Mouse (Mus musculus) testis, adult 2 months (tissue): ENCODE measurements around the gene Bnc2. TPM values are rescaled to one million over a fixed set of nuclear protein-coding genes. Genes with fewer than 3 reads are reported as not detected.
A peak's percentile ranks its signal among the peaks of the same experiment; 100 is the strongest.

Experiments
- H3K27ac ChIP-seq: fragments of 200-500 bp; 2 replicates; pipeline ENCODE4 v1.5.1; 2012; ENCODE audit warnings: low read depth, low read length; ENCODE audit not compliant: control insufficient read depth, insufficient read depth
- H3K27me3 ChIP-seq: fragments of 200-500 bp; 2 replicates; pipeline ENCODE4 v1.6.1; 2012; ENCODE audit warnings: mild to moderate bottlenecking, low read length, moderate library complexity; ENCODE audit not compliant: control insufficient read depth, insufficient read depth
- H3K36me3 ChIP-seq: fragments of 200-500 bp; 2 replicates; pipeline ENCODE4 v1.6.1; 2012; ENCODE audit warnings: mild to moderate bottlenecking, low read length; ENCODE audit not compliant: control insufficient read depth, insufficient read depth
- H3K4me1 ChIP-seq: fragments of 200-500 bp; 2 replicates; pipeline ENCODE4 v1.6.1; 2012; ENCODE audit warnings: low read length; ENCODE audit not compliant: control insufficient read depth, insufficient read depth
- H3K4me3 ChIP-seq: fragments of 200-500 bp; 2 replicates; pipeline ENCODE4 v1.5.1; 2012; ENCODE audit warnings: low read depth, mild to moderate bottlenecking, low read length, moderate library complexity, mixed read lengths; ENCODE audit not compliant: control insufficient read depth
- CTCF ChIP-seq: fragments of 200-500 bp; IDR thresholded peaks from 2 replicates; pipeline ENCODE4 v1.5.1; 2012; ENCODE audit warnings: low read depth, mild to moderate bottlenecking, inconsistent platforms, low read length, moderate library complexity; ENCODE audit not compliant: control insufficient read depth, insufficient read depth, insufficient replicate concordance
- POLR2A ChIP-seq: fragments of 200-500 bp; IDR thresholded peaks from 2 replicates; pipeline ENCODE4 v1.6.1; 2012; ENCODE audit warnings: low read depth, mild to moderate bottlenecking, inconsistent platforms, low read length, moderate library complexity; ENCODE audit not compliant: control insufficient read depth
- polyA plus RNA-seq: library from polyadenylated mRNA; depleted of rRNA; stranded (reverse); fragments of >200 nt; gene quantifications from 2 replicates; pipeline ENCODE4 v1.2.3, GENCODE M21; 2012

Bnc2 gene
- polyA plus RNA-seq, 1 experiment = 9.7 TPM

- H3K4me3 ChIP-seq = peak overlapping the region; percentile 81
- TF ChIP-seq POLR2A (no peak), CTCF (no peak)
- no peaks in the 10 kb centered on the region for H3K36me3 ChIP-seq
- peaks cover 3% of the 10 kb centered on the region for H3K4me1 ChIP-seq
- H3K27ac ChIP-seq = no peak overlapping the region; the same call in 1 of the 2 replicates
- H3K27me3 ChIP-seq = no peaks in the 10 kb centered on the region
Measured at GRCm38 (mm10) chr4:84673681-84674307, 1.3 kb downstream of the Bnc2 start.

DNA sequence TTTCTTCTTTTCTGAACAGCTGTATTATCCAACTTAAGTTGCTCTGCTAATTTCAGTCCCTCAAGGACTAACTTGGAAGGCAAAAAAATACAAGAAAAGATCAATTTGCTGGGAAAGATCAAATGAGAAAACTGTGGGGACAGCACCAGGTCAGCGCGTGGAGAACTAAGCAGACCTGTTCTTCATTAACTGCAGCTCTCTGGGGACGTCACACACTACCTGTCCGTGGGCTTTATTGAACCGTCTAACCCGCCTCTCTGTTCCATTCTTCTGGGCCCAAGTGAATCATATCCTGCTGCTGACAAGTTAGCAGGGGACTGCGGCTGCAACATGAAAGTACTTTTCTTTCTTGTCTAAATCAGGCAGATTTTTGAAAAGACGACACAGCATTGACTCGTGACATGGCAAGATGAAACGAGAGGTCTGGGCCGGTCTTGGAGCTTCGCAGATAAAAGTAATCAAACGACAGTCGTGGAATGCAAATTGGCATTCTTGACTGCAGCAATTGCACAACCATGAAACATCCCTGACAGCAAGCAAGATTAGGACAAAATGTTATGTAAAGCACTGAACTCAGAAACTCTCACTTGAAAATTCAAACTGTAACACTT, 2.8 kb downstream of the Bnc2 start:
- TF ChIP-seq CTCF (no peak), POLR2A (no peak)
- Histone ChIP-seq H3K36me3 (no peaks in the 10 kb centered on the region), H3K4me1 (peaks cover 3% of the 10 kb centered on the region), H3K4me3 (no peak overlapping the region), H3K27ac (0 out of 2 replicates have a peak overlapping the region, but pooled peaks have one; percentile 0), H3K27me3 (no peaks in the 10 kb centered on the region)

GRCm38 (mm10) chr4:84670996-84671395, 4.1 kb downstream of the Bnc2 start:
- Histone ChIP-seq H3K27me3 (no peaks in the 10 kb centered on the region), H3K4me1 (peaks cover 3% of the 10 kb centered on the region), H3K4me3 (no peak overlapping the region)

GRCm38 (mm10) chr4:84669650-84670049, 5.4 kb downstream of the Bnc2 start:
- peaks cover 3% of the 10 kb centered on the region for H3K4me1 ChIP-seq
- TF ChIP-seq POLR2A (no peak), CTCF (no peak)
- no peaks in the 10 kb centered on the region for H3K27me3 ChIP-seq
- no peak overlapping the region for H3K4me3 ChIP-seq
- H3K36me3 ChIP-seq = no peaks in the 10 kb centered on the region
- H3K27ac ChIP-seq = 0 out of 2 replicates have a peak overlapping the region, but pooled peaks have one; percentile 1

More at GRCm38 (mm10) chr4:84670996-84671395, 4.1 kb downstream of the Bnc2 start:
- Histone ChIP-seq H3K27ac (no peak overlapping the region), H3K36me3 (no peaks in the 10 kb centered on the region)
- TF ChIP-seq CTCF (no peak), POLR2A (no peak)

- Histone ChIP-seq H3K4me3 (no peak overlapping the region), H3K27me3 (no peaks in the 10 kb centered on the region), H3K27ac (peak overlapping the region; percentile 21; the same call in 1 of the 2 replicates), H3K4me1 (peaks cover 2% of the 10 kb centered on the region; the same call in 1 of the 2 replicates), H3K36me3 (no peaks in the 10 kb centered on the region)
- no peak for TF ChIP-seq CTCF
- no peak for TF ChIP-seq POLR2A
Measured at GRCm38 (mm10) chr4:84668949-84669605, 6.0 kb downstream of the Bnc2 start.

DNA sequence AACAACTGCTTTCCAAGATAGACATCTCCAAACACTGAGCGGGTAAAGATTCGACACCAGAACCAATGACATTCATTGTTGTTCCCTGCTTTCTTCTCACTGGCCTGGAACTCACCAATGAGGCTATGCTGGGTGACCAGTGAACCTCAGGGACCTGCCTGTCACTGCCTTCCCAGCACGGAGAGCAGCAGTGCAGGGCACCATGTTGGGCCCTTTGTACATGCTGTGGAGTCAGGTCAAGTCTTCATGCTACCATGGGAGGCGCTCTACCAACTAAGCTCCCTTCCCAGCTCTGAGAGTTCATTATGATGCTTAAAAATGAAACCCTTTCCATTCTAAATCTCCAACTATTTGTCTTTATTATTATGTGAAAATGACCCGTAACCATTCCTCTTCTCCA, 6.8 kb downstream of the Bnc2 start:
- no peak for TF ChIP-seq POLR2A
- no peak for TF ChIP-seq CTCF
- H3K4me3 ChIP-seq = no peak overlapping the region
- no peaks in the 10 kb centered on the region for H3K27me3 ChIP-seq
- H3K36me3 ChIP-seq = no peaks in the 10 kb centered on the region
- H3K4me1 ChIP-seq = no peaks in the 10 kb centered on the region
- H3K27ac ChIP-seq = no peak overlapping the region
